Mouse (Mus musculus) liver, embryonic 11.5 days (tissue): ENCODE data around the gene Tecpr2. TPM values are rescaled to one million over a fixed set of nuclear protein-coding genes. Genes with fewer than 3 reads are reported as not detected.

Experiments used
- ATAC-seq: fragments of 200-750 bp; cut with Nextera tagmentation; replicated peaks from 2 replicates; pipeline ENCODE4 v1.8.0; 2017; ENCODE audit warnings: moderate number of reproducible peaks, mild to moderate bottlenecking, moderate TSS enrichment, moderate library complexity; ENCODE audit not compliant: low FRiP score
- DNase-seq: peaks from one replicate; pipeline ENCODE4 v3.0.0-alpha.2; 2017; ENCODE audit warnings: low spot score
- H3K27ac ChIP-seq: fragments of 300-500 bp; sonication (generic); 2 replicates; pipeline ENCODE4 v1.5.1; 2014; ENCODE audit warnings: mild to moderate bottlenecking, low read depth, low read length, control low read depth
- H3K27me3 ChIP-seq: fragments of 300-500 bp; sonication (generic); replicated peaks from 2 replicates; pipeline ENCODE4 v1.6.1; 2014; ENCODE audit warnings: low read length, mixed read lengths; ENCODE audit not compliant: control insufficient read depth, insufficient read depth
- H3K36me3 ChIP-seq: fragments of 300-500 bp; sonication (generic); 2 replicates; pipeline ENCODE4 v1.6.1; 2014; ENCODE audit warnings: mild to moderate bottlenecking, low read length, moderate library complexity, mixed read lengths; ENCODE audit not compliant: control insufficient read depth, insufficient read depth
- H3K4me1 ChIP-seq: fragments of 300-500 bp; sonication (generic); replicated peaks from 2 replicates; pipeline ENCODE4 v1.6.1; 2014; ENCODE audit warnings: low read length, mixed read lengths; ENCODE audit not compliant: control insufficient read depth, insufficient read depth
- H3K4me2 ChIP-seq: fragments of 300-500 bp; sonication (generic); 2 replicates; pipeline ENCODE4 v1.6.1; 2014; ENCODE audit warnings: mild to moderate bottlenecking, control low read depth, moderate library complexity
- H3K4me3 ChIP-seq: fragments of 300-500 bp; sonication (generic); 2 replicates; pipeline ENCODE4 v1.5.1; 2014; ENCODE audit warnings: low read depth, low read length, control low read depth
- H3K9ac ChIP-seq: fragments of 300-500 bp; sonication (generic); 2 replicates; pipeline ENCODE4 v1.6.1; 2014; ENCODE audit warnings: low read depth, low read length, control low read depth
- H3K9me3 ChIP-seq: fragments of 300-500 bp; sonication (generic); 2 replicates; pipeline ENCODE4 v1.6.1; 2016; ENCODE audit warnings: low read length, inconsistent platforms, mixed read lengths; ENCODE audit not compliant: control insufficient read depth
- WGBS: fragments of 180-500 bp; shearing (Covaris S2); extraction: QIAGEN DNeasy Blood & Tissue Kit; methylation state at CpG from one replicate; pipeline ENCODE4 v1.1.7; 2014; 5-methylcytosine and 5-hydroxymethylcytosine counted together
- polyA plus RNA-seq: library from polyadenylated mRNA; unstranded; fragments of >200 nt; fragmentation: Nextera tagmentation; extraction: Ambion mirVana; gene quantifications from 2 replicates; pipeline ENCODE4 v1.2.1, GENCODE M21; 2014

Gene Tecpr2
- polyA plus RNA-seq, 1 experiment from 2014 or later: 4.7 TPM

DNA sequence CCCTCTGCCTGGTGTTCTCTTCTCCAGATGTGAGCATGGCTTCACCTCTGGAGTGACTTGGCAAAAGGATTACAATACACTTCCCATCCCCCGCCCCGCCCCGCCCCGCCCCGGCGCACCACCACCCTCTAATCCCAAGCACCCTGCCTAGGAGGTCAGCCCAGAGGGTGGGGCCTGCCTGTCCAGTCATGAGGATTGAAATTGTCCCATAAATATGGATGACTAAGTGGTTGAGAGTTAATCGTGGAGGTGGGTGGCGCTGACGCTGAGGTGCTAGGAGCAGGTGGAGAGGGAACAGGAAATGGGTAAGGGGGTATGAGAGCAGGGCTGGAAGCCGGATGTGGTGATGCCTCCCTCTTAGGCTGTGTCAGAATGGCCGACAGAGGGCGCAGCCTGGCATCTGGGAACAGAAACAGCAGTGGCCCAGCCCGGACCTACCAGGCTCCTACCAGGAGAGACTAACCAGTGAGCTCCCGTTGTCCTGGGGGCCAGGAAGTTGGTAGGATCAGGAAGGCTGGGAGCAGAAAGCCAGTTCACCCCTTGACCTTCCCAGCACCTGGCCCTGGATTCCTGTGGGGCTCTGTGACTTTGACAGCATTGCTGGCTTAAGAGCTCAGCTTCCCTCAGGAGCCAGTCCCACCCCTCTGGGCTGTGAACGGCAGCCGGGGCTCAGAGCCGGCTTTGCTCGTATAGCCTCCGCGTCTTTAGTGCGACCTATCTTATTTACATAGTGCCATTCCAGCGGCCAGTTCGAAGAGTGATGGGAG is 102.5 kb downstream of the Tecpr2 start:
- WGBS: 2% methylated on average over 22 of the region's 23 CpGs

DNA sequence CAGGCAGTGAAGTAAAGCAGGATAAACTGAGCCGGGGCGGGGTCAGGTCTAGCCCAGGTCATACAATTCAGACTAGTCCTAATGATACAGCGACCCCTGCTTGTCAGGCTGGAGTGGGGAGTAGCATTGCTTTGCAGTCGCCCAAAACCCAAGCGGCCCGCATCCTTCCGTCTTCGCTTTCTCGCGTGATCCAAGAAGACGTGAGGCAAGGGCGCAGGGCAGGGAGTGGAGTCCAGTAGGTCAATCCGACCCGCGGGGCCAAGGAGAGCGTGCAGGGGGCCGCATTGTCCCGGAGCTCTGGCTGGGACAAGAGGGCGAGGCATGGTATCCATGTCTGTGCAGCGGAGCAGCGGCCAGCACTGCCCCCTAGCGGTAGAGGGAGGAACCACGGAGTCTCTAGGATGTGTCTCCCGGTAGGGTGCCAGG is 103.1 kb downstream of the Tecpr2 start:
- H3K9ac ChIP-seq: peak overlapping the region; percentile 73
- peak; percentile 95 for ATAC-seq
- H3K27me3 ChIP-seq: no peaks in the 10 kb centered on the region
- peak; percentile 95 for DNase-seq
- WGBS: under 1% methylated on average over 24 of the region's 24 CpGs
- peaks cover 3% of the 10 kb centered on the region; the same call in 1 of the 2 replicates for H3K4me1 ChIP-seq
- H3K4me3 ChIP-seq: peak overlapping the region; percentile 58
- H3K4me2 ChIP-seq: peak overlapping the region; percentile 79
- no peaks in the 10 kb centered on the region for H3K9me3 ChIP-seq
- no peaks in the 10 kb centered on the region for H3K36me3 ChIP-seq
- H3K27ac ChIP-seq: no peak overlapping the region

More for the DNA sequence above, 102.5 kb downstream of the Tecpr2 start:
- Histone ChIP-seq H3K36me3 (no peaks in the 10 kb centered on the region), H3K27me3 (no peaks in the 10 kb centered on the region), H3K4me2 (peak overlapping the region; percentile 79), H3K4me3 (peak overlapping the region; percentile 58), H3K4me1 (peaks cover 3% of the 10 kb centered on the region; the same call in 1 of the 2 replicates), H3K27ac (0 out of 2 replicates have a peak overlapping the region, but pooled peaks have one; percentile 53), H3K9ac (peak overlapping the region; percentile 73), H3K9me3 (no peaks in the 10 kb centered on the region)
- ATAC-seq (peak; percentile 88), DNase-seq (peak; percentile 80)

DNA sequence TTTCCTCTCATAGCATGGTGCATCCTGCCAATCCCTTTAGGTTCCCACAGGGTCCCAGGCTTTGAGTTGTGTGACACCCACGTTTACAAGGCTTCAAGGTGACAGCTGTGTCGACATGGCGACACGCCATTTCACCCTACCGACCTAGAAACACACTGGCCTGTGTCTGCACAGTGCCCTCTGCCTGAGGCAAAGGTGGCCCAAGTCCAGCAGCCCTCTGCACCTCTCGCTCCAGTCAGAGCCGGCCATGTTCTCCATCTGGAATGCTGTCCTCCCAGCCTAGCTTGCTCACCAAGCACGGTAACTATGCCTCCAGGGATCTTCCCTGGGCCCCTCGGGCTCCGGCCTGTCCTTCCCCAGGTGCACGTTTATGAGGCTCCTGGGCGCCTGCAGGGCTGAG is 103.7 kb downstream of the Tecpr2 start:
- H3K9me3 ChIP-seq: no peaks in the 10 kb centered on the region
- ATAC-seq (no peak), DNase-seq (no peak)
- H3K4me2 ChIP-seq: peak overlapping the region; percentile 79
- H3K27me3 ChIP-seq: no peaks in the 10 kb centered on the region
- 81% methylated on average over 12 of the region's 12 CpGs for WGBS
- H3K4me3 ChIP-seq: peak overlapping the region; percentile 58; the same call in 1 of the 2 replicates
- H3K36me3 ChIP-seq: no peaks in the 10 kb centered on the region
- peaks cover 3% of the 10 kb centered on the region; the same call in 1 of the 2 replicates for H3K4me1 ChIP-seq
- peak overlapping the region; percentile 73 for H3K9ac ChIP-seq
- H3K27ac ChIP-seq: no peak overlapping the region

DNA sequence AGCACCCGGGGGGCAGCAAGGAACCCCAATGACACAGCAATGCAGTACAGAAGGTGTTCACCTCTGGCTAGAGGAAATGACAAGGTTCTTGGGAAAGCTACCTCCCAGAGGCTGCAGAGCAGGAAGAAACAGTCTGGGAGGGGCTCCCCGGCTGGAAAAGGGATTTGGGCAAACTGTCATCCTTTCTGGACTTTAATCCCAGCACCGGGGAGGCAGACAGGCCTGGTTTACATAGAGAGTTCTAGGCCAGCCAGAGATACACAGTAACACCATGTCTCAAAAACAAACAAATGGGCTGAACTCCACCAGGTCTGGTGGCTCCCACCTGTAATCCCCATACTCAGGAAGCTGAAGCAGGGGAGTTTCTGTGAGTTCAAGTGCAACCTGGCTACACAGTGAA is 104.2 kb downstream of the Tecpr2 start:
- Histone ChIP-seq H3K36me3 (no peaks in the 10 kb centered on the region), H3K27ac (no peak overlapping the region), H3K9me3 (no peaks in the 10 kb centered on the region), H3K9ac (no peak overlapping the region), H3K4me1 (peaks cover 3% of the 10 kb centered on the region; the same call in 1 of the 2 replicates), H3K4me2 (no peak overlapping the region), H3K4me3 (no peak overlapping the region), H3K27me3 (no peaks in the 10 kb centered on the region)
- ATAC-seq: no peak
- DNase-seq: no peak
- 72% methylated on average over 3 of the region's 3 CpGs for WGBS

DNA sequence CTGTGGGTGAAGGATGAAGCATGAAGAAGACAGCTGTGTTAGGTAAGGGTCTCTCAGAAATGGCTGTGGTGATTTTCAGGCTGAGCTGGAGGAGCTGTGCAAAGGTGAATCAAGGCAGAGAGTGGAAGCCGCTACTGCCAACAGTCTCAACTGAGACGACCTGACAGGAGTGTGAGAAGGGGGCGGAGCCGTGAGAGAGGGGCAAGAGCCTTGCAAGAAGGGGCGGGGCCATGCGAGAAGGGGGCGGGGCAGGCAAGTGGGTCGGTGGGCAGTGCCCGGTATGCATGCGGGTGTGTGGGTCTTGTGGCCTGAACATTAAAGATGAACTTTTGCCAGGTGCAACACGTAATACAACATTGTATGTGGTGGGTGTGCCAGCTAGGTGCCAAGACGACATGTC is 105.6 kb downstream of the Tecpr2 start:
- Histone ChIP-seq H3K4me3 (no peak overlapping the region), H3K27ac (no peak overlapping the region), H3K9me3 (no peaks in the 10 kb centered on the region; the same call in 1 of the 2 replicates), H3K4me1 (peaks cover 3% of the 10 kb centered on the region; the same call in 1 of the 2 replicates), H3K27me3 (no peaks in the 10 kb centered on the region), H3K4me2 (no peak overlapping the region), H3K36me3 (no peaks in the 10 kb centered on the region), H3K9ac (no peak overlapping the region)
- DNase-seq (no peak), ATAC-seq (no peak)
- 39% methylated on average over 12 of the region's 12 CpGs for WGBS

DNA sequence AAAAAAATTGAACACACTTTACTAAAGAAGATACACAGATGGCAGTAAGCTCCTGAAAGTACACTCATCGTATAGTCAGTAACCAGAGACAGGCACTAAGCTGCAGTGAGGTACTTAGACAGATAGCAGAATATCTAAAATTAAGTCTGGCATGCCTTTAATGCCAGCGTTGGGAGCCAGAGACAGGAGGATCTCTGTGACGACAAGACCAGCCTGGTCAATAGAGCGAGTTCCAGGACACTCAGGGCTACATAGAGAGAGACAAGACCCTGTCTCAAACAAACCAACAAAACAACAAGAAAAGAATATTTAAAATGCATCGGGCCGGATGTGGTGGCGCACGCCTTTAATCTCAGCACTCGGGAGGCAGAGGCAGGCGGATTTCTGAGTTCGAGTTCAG is 109.0 kb downstream of the Tecpr2 start:
- no peak for DNase-seq
- Histone ChIP-seq H3K4me2 (no peak overlapping the region), H3K9me3 (no peaks in the 10 kb centered on the region; the same call in 1 of the 2 replicates), H3K27me3 (no peaks in the 10 kb centered on the region), H3K27ac (no peak overlapping the region), H3K36me3 (no peaks in the 10 kb centered on the region), H3K4me3 (no peak overlapping the region), H3K9ac (no peak overlapping the region), H3K4me1 (peaks cover 4% of the 10 kb centered on the region)
- ATAC-seq: no peak
- WGBS: 93% methylated on average over 11 of the region's 11 CpGs

DNA sequence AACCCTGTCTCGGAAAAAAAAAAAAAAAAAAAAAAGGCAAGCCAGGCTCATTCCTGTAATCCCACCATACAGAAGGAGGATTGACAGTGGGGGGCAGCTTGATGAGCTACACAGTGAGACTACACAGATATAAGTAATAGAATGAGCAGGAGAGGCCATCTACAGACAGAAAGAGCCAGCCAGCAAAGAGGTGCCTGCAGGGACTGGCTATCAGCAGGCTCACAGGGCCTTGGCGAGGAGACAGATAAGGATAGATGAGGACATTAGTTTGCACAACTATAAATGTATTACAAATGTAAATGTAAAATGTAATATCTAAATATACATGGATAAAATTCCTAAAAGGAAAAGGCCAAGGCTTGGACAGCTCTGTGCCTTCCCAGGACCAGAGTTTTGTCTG is 110.8 kb downstream of the Tecpr2 start:
- H3K4me3 ChIP-seq: no peak overlapping the region
- no peaks in the 10 kb centered on the region for H3K36me3 ChIP-seq
- H3K9ac ChIP-seq: no peak overlapping the region
- H3K9me3 ChIP-seq: no peaks in the 10 kb centered on the region; the same call in 1 of the 2 replicates
- ATAC-seq (peak; percentile 80), DNase-seq (no peak)
- WGBS: 48% methylated on average over 2 of the region's 2 CpGs
- H3K27me3 ChIP-seq: no peaks in the 10 kb centered on the region
- peaks cover 4% of the 10 kb centered on the region for H3K4me1 ChIP-seq
- no peak overlapping the region for H3K27ac ChIP-seq
- H3K4me2 ChIP-seq: no peak overlapping the region

DNA sequence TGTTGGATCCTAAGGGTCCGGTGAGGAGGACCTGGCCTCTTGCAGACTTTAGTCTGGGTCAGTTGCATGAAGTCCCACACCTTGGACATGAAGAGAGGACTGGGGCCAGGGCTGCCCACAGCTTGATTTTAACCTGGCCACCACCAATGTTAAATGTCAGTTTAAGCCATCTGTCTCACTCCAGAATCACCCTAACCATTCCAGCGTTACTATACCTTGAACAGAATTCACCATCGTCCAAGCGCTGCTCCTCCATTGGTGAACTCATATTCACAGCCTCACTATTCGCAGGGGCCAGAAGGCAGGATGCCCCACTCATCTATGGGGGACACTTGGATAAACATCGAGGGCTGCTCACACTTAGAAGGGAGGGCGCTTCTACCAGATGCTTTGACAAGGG is 111.9 kb downstream of the Tecpr2 start:
- no peak overlapping the region for H3K27ac ChIP-seq
- H3K36me3 ChIP-seq: no peaks in the 10 kb centered on the region
- no peak overlapping the region for H3K9ac ChIP-seq
- peaks cover 6% of the 10 kb centered on the region for H3K4me1 ChIP-seq
- no peaks in the 10 kb centered on the region for H3K27me3 ChIP-seq
- no peak overlapping the region for H3K4me2 ChIP-seq
- no peaks in the 10 kb centered on the region; the same call in 1 of the 2 replicates for H3K9me3 ChIP-seq
- no peak for ATAC-seq
- H3K4me3 ChIP-seq: no peak overlapping the region
- WGBS: 88% methylated on average over 7 of the region's 7 CpGs
- no peak for DNase-seq

DNA sequence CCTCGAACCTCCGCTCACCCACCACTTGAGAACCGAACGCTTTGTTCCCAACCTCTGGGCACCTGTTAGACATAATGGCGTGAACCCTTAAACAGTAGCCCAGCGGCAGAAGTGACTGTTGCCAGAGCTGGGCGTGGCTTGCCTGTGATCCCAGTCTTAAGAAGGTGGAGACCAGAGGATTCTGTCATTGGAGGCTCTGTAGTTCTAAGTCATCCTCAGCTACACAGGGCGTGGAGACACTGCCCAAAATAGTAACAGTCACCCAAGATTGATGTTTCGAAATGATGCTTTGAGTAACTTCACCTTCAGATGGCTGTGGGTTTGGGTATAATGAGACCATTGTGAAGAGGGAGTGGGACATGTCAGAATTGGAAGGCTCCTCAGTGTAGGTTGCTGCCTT is 115.1 kb downstream of the Tecpr2 start:
- no peaks in the 10 kb centered on the region for H3K27me3 ChIP-seq
- no peak overlapping the region for H3K27ac ChIP-seq
- H3K4me1 ChIP-seq: peaks cover 30% of the 10 kb centered on the region
- no peak for DNase-seq
- WGBS: 72% methylated on average over 9 of the region's 9 CpGs
- no peak overlapping the region for H3K9ac ChIP-seq
- H3K36me3 ChIP-seq: no peaks in the 10 kb centered on the region
- no peak overlapping the region for H3K4me2 ChIP-seq
- no peak for ATAC-seq
- no peaks in the 10 kb centered on the region for H3K9me3 ChIP-seq
- H3K4me3 ChIP-seq: no peak overlapping the region
